Comparison of ENCODE assay signal across 15 mouse cellular contexts in the genomic region with DNA sequence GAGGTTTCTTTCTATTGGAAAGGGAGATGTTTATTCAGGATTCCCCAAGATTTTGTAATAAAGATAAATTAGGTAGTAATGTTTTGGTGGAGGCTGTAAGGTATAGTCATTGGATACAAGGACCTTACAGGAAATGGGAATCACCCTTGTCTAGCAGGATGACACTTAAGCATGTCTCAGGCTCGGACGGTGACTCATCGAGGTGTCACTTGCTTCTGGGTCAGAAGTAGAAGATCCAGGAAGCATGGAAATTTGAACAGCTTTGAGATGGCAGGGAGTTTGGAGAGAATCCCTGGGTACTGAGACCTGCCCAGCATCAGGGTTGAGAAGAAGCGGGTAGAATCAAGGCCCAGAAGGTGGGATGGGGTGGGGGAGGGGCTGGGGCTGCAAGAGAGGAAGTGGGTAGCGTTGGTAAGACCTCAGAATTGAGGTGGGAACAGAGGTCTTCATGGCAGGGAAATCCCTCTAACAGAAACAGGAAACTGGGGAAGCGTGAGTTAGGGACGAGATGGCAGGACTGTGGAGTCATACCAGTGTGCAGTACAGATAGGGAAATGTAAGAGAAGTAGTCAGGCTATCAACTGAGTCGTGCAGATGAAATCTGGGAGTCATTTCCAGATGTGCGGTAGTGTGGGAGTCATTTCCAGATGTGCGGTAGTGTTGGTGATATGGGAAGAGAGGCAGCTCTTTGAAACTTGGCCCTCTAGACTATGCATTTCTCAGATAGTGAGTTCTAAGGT. TPM values are rescaled to one million over a fixed set of nuclear protein-coding genes. Genes with fewer than 3 reads are reported as not detected.
DNase-seq lines count a peak whose midpoint lies in the region; ATAC-seq and TF ChIP-seq lines count a peak whose summit lies in the region.
"Had no signal": no experiment of that assay in that cellular context is flagged by ENCODE, and none has a peak within 500 bp of the region (broad histone marks: within the 10 kb centered on the region; RNA-seq: fewer than 3 reads in every experiment).

No protein-coding gene starts in this region.

- peak; percentile 70 for ATAC-seq in liver, embryonic 11.5 days (replicated peaks; ENCODE audit: low FRiP score)
- ATAC-seq in megakaryocyte-erythroid progenitor cell, adult 5-6 weeks (replicated peaks; ENCODE audit: low FRiP score, low TSS enrichment, poor library complexity, severe bottlenecking): peak; percentile 81
- ATAC-seq: Patski had no signal

- DNase-seq in liver, embryonic 11.5 days (ENCODE audit: low spot score): no peak
- DNase-seq in liver (no peak), MEL (ENCODE audit: low read depth, low spot score) (peak; percentile 68)
- peak; percentile 72 for DNase-seq in induced T-regulatory cell, adult 2 months (ENCODE audit: low read depth)
- DNase-seq in adrenal gland, postnatal 36 days: no peak
- DNase-seq in layer of hippocampus, adult 18-20 months (ENCODE audit: low spot score in 2 of 2): no peak
- no peak for DNase-seq in left cerebral cortex, adult 2 months (ENCODE audit: extremely low spot score in 1 of 2, low spot score in 2 of 2)
- DNase-seq: gastrocnemius, postnatal 10 days; kidney, adult 8-10 months; right cerebral cortex, postnatal 4 days; thymus, adult 18-20 months had no signal

- H3K4me1 ChIP-seq in liver, embryonic 11.5 days (replicated peaks; ENCODE audit: control insufficient read depth, insufficient read depth, low read length): peaks cover 33% of the 10 kb centered on the region
- H3K4me1 ChIP-seq in MEL (ENCODE audit: control insufficient read depth in 1 of 2, insufficient read depth in 2 of 2, low read length in 2 of 2): peaks cover 16 to 29% of the 10 kb centered on the region in 2 experiments

- H3K4me3 ChIP-seq in liver, embryonic 11.5 days (ENCODE audit: low read depth, low read length): no peak overlapping the region
- H3K4me3 ChIP-seq in MEL (ENCODE audit: control insufficient read depth in 1 of 2, insufficient read depth in 1 of 2, low read depth in 2 of 2, low read length in 2 of 2): no peak overlapping the region
- H3K4me3 ChIP-seq in left cerebral cortex, adult 2 months: no peak overlapping the region
- H3K4me3 ChIP-seq: forebrain, embryonic 10.5 days; neural tube, embryonic 13.5 days had no signal

- no peaks in the 10 kb centered on the region for H3K9me3 ChIP-seq in liver, embryonic 11.5 days (ENCODE audit: control insufficient read depth, low read length)
- no peaks in the 10 kb centered on the region; the same call in 1 of the 2 replicates for H3K9me3 ChIP-seq in MEL (replicated peaks; ENCODE audit: insufficient read depth, low read length)
- H3K9me3 ChIP-seq: neural tube, embryonic 13.5 days had no signal

- no peak for TF ChIP-seq RAD21 in MEL (IDR thresholded peaks at IDR 0.05; ENCODE audit: low read depth, low read length)

- H3K36me3 ChIP-seq in liver, embryonic 11.5 days (ENCODE audit: control insufficient read depth, insufficient read depth, low read length): peaks cover 5% of the 10 kb centered on the region; the same call in 1 of the 2 replicates
- peaks cover 1 to 33% of the 10 kb centered on the region in 2 experiments for H3K36me3 ChIP-seq in MEL (ENCODE audit: control insufficient read depth in 1 of 2, insufficient read depth in 2 of 2, low read length in 2 of 2)

- H3K79me2 ChIP-seq in MEL (ENCODE audit: control insufficient read depth, insufficient read depth, low read length, poor library complexity): peaks cover 15% of the 10 kb centered on the region; the same call in 1 of the 2 replicates

- WGBS in liver, embryonic 11.5 days: 28% methylated on average over 10 of the region's 10 CpGs

- no peak overlapping the region for H3K9ac ChIP-seq in liver, embryonic 11.5 days (ENCODE audit: low read depth, low read length)
- H3K9ac ChIP-seq in MEL (ENCODE audit: control insufficient read depth, low read depth, low read length, poor library complexity, severe bottlenecking): no peak overlapping the region
- H3K9ac ChIP-seq: neural tube, embryonic 13.5 days had no signal

- no peak overlapping the region for H3K4me2 ChIP-seq in liver, embryonic 11.5 days
- H3K4me2 ChIP-seq: neural tube, embryonic 13.5 days had no signal

- no peak for TF ChIP-seq POLR2A in MEL (IDR thresholded peaks at IDR 0.05; ENCODE audit: control insufficient read depth in 1 of 2, insufficient read depth in 1 of 2, low read depth in 1 of 2, low read length in 2 of 2, poor library complexity in 1 of 2)

- no peak for TF ChIP-seq CTCF in MEL (IDR thresholded peaks at IDR 0.05 in 2 of 3, conservative IDR thresholded peaks at IDR 0.05 in 1 of 3; ENCODE audit: control insufficient read depth in 1 of 3, insufficient read depth in 1 of 3, low read depth in 2 of 3, low read length in 3 of 3, poor library complexity in 1 of 3, severe bottlenecking in 1 of 3)
- TF ChIP-seq CTCF in left cerebral cortex, adult 2 months (IDR thresholded peaks at IDR 0.05): no peak

- no peak overlapping the region; the same call in 1 of the 2 replicates for H3K27ac ChIP-seq in liver, embryonic 11.5 days (ENCODE audit: low read depth, low read length)
- no peak overlapping the region; the same call in 1 of the 2 replicates for H3K27ac ChIP-seq in MEL (ENCODE audit: control insufficient read depth, low read depth, low read length)
- H3K27ac ChIP-seq in left cerebral cortex, adult 2 months: no peak overlapping the region; the same call in 1 of the 2 replicates
- H3K27ac ChIP-seq: forebrain, embryonic 10.5 days had no signal

- H3K27me3 ChIP-seq in liver, embryonic 11.5 days (replicated peaks; ENCODE audit: control insufficient read depth, insufficient read depth, low read length): no peaks in the 10 kb centered on the region
- no peaks in the 10 kb centered on the region for H3K27me3 ChIP-seq in MEL (ENCODE audit: control insufficient read depth in 1 of 2, insufficient read depth in 2 of 2, low read length in 2 of 2)
- H3K27me3 ChIP-seq: neural tube, embryonic 13.5 days; Patski had no signal

- intact Hi-C loops in left cerebral cortex, adult 2 months (cut with DNase I): no loop called here

- TF ChIP-seq EP300 in MEL (IDR thresholded peaks at IDR 0.05; ENCODE audit: low read depth in 1 of 2, low read length in 2 of 2): peak; percentile 85

TF ChIP-seq in MEL, 35 proteins besides CTCF, POLR2A, EP300 and RAD21:
- TF ChIP-seq MYB (IDR thresholded peaks at IDR 0.05; ENCODE audit: low read depth, low read length): peak; percentile 30; the same call in 1 of the 2 replicates
- no peak for TF ChIP-seq UBTF (IDR thresholded peaks at IDR 0.05; ENCODE audit: borderline replicate concordance, insufficient read depth, low read depth, low read length)
- peak; percentile 73 for TF ChIP-seq GATA1 (IDR thresholded peaks at IDR 0.05; ENCODE audit: low read depth, low read length)
- no peak for TF ChIP-seq TBP (IDR thresholded peaks at IDR 0.05; ENCODE audit: low read depth, low read length)
- no peak for TF ChIP-seq ELF1 (IDR thresholded peaks at IDR 0.05; ENCODE audit: low read depth, low read length)
- 0 out of 2 replicates have a peak, but pooled peaks have one; percentile 27 for TF ChIP-seq BHLHE40 (IDR thresholded peaks at IDR 0.05; ENCODE audit: borderline replicate concordance, low read depth, low read length)
- TF ChIP-seq TAL1 (IDR thresholded peaks at IDR 0.05; ENCODE audit: low read length): peak; percentile 87
- no peak; the same call in 1 of the 2 replicates for TF ChIP-seq SIN3A (IDR thresholded peaks at IDR 0.05; ENCODE audit: low read length)
- TF ChIP-seq TCF12 (IDR thresholded peaks at IDR 0.05; ENCODE audit: low read depth, low read length): peak; percentile 45; the same call in 1 of the 2 replicates
- TF ChIP-seq ETS1 (IDR thresholded peaks at IDR 0.05; ENCODE audit: low read depth, low read length): peak; percentile 34; the same call in 1 of the 2 replicates
- no peak for TF ChIP-seq USF1 (IDR thresholded peaks at IDR 0.05; ENCODE audit: low read depth, low read length)
- no peak for TF ChIP-seq HCFC1 (IDR thresholded peaks at IDR 0.05; ENCODE audit: low read depth, low read length)

RNA-seq across cellular contexts. Expression of gene Sept11, which starts 42.3 kb away (rescaled TPM):
- polyA plus RNA-seq in liver, embryonic 11.5 days (2014; fragmentation: Nextera tagmentation; extraction: Ambion mirVana): 89.0 and 95.1 TPM in 2 replicates
- total RNA-seq in MEL (2012; rRNA removed): 34.9 and 46.7 TPM in 2 replicates
- 100 to 1,000 TPM in 1 of 2 experiments, 10 to 100 TPM in 1; 87.2 to 245 TPM for polyA plus RNA-seq in MEL (2012; ENCODE audit: insufficient read depth in 1 of 2, insufficient read length in 2 of 2, low read depth in 1 of 2, low replicate concordance in 2 of 2, missing spikeins in 1 of 2)
- total RNA-seq in megakaryocyte-erythroid progenitor cell, adult 5-6 weeks (2014; fragmentation: Nextera tagmentation): 44.5 and 60.0 TPM in 2 replicates
- total RNA-seq in megakaryocyte-erythroid progenitor cell, adult 5-6 weeks (2017): 37.3 and 38.7 TPM in 2 replicates
- total RNA-seq in adrenal gland, postnatal 36 days (2021): 10 to 100 TPM; 37.0 to 46.9 TPM
- 10 to 100 TPM; 99.0 to 99.4 TPM for total RNA-seq in layer of hippocampus, adult 18-20 months (2021)
- 100 to 1,000 TPM; 197 to 203 TPM for total RNA-seq in left cerebral cortex, adult 2 months (2021)

Comparison
In these comparisons a context has a peak if more than half of its experiments do, and no peak if none do; other contexts are left out.
1. DNase-seq: peak in MEL (single experiment) and induced T-regulatory cell, adult 2 months (single experiment); none in liver, embryonic 11.5 days (single experiment), liver (single experiment), adrenal gland, postnatal 36 days (0 of 2), layer of hippocampus, adult 18-20 months (0 of 2) and left cerebral cortex, adult 2 months (0 of 2).